Mouse (Mus musculus) intestine, embryonic 14.5 days (tissue): Measurements from ENCODE around the gene Ap1m2. TPM values are rescaled to one million over a fixed set of nuclear protein-coding genes. Genes with fewer than 3 reads are reported as not detected.

Source experiments
- ATAC-seq: fragments of 200-750 bp; cut with Nextera tagmentation; replicated peaks from 2 replicates; pipeline ENCODE4 v1.8.0; 2017; ENCODE audit warnings: low read depth, moderate number of reproducible peaks, moderate TSS enrichment, moderate library complexity; ENCODE audit not compliant: low FRiP score, low TSS enrichment
- DNase-seq: peaks from one replicate; pipeline ENCODE4 v3.0.0-alpha.2; 2018; ENCODE audit warnings: low spot score
- H3K27ac ChIP-seq: fragments of 300-500 bp; sonication (generic); 2 replicates; pipeline ENCODE4 v1.5.1; 2014; ENCODE audit warnings: low read depth, mild to moderate bottlenecking, control low read depth
- H3K27me3 ChIP-seq: fragments of 300-500 bp; sonication (generic); replicated peaks from 2 replicates; pipeline ENCODE4 v1.6.1; 2014; ENCODE audit warnings: low read length, control low read depth; ENCODE audit not compliant: control insufficient read depth, insufficient read depth
- H3K36me3 ChIP-seq: fragments of 300-500 bp; sonication (generic); 2 replicates; pipeline ENCODE4 v1.6.1; 2014; ENCODE audit warnings: low read length, control low read depth; ENCODE audit not compliant: control insufficient read depth, insufficient read depth
- H3K4me1 ChIP-seq: fragments of 300-500 bp; sonication (generic); replicated peaks from 2 replicates; pipeline ENCODE4 v1.6.1; 2014; ENCODE audit warnings: low read length, control low read depth, mixed read lengths; ENCODE audit not compliant: control insufficient read depth, insufficient read depth
- H3K4me2 ChIP-seq: fragments of 300-500 bp; sonication (generic); 2 replicates; pipeline ENCODE4 v1.6.1; 2014; ENCODE audit warnings: low read length
- H3K4me3 ChIP-seq: fragments of 300-500 bp; sonication (generic); 2 replicates; pipeline ENCODE4 v1.5.1; 2014; ENCODE audit warnings: low read depth, low read length, control low read depth, mixed read lengths
- H3K9ac ChIP-seq: fragments of 300-500 bp; sonication (generic); 2 replicates; pipeline ENCODE4 v1.6.1; 2014; ENCODE audit warnings: mild to moderate bottlenecking, low read length
- H3K9me3 ChIP-seq: fragments of 300-500 bp; sonication (generic); 2 replicates; pipeline ENCODE4 v1.6.1; 2016; ENCODE audit warnings: low read length, control low read depth; ENCODE audit not compliant: control insufficient read depth
- WGBS: fragments of 180-500 bp; shearing (Covaris S2); extraction: QIAGEN DNeasy Blood & Tissue Kit; methylation state at CpG from one replicate; pipeline ENCODE4 v1.1.7; 2014; 5-methylcytosine and 5-hydroxymethylcytosine counted together
- polyA plus RNA-seq: library from polyadenylated mRNA; unstranded; fragments of >200 nt; fragmentation: Nextera tagmentation; extraction: Ambion mirVana; gene quantifications from 2 replicates; pipeline ENCODE4 v1.2.1, GENCODE M21; 2014

Gene Ap1m2
- polyA plus RNA-seq, 1 experiment from 2014 or later = 75.8 TPM

GRCm38 (mm10) chr9:21346627-21347365, 34.7 kb upstream of the Ap1m2 start:
- Histone ChIP-seq H3K4me2 (no peak overlapping the region), H3K27ac (no peak overlapping the region), H3K4me1 (no peaks in the 10 kb centered on the region), H3K9ac (no peak overlapping the region), H3K9me3 (no peaks in the 10 kb centered on the region), H3K36me3 (peaks cover 78% of the 10 kb centered on the region), H3K27me3 (no peaks in the 10 kb centered on the region), H3K4me3 (no peak overlapping the region)
- DNase-seq = no peak
- no peak for ATAC-seq
- 71% methylated on average over 16 of the region's 16 CpGs for WGBS

GRCm38 (mm10) chr9:21340411-21340810, 28.3 kb upstream of the Ap1m2 start:
- H3K27me3 ChIP-seq = no peaks in the 10 kb centered on the region
- H3K27ac ChIP-seq = no peak overlapping the region
- no peaks in the 10 kb centered on the region for H3K9me3 ChIP-seq
- H3K4me2 ChIP-seq = no peak overlapping the region
- no peak for ATAC-seq
- H3K4me3 ChIP-seq = no peak overlapping the region
- H3K4me1 ChIP-seq = 0 out of 2 replicates have a peak, but pooled peaks cover 3% of the 10 kb centered on the region
- H3K9ac ChIP-seq = no peak overlapping the region
- H3K36me3 ChIP-seq = peaks cover 46% of the 10 kb centered on the region
- WGBS = 58% methylated on average over 4 of the region's 4 CpGs
- no peak for DNase-seq

- no peaks in the 10 kb centered on the region for H3K27me3 ChIP-seq
- DNase-seq = peak; percentile 77
- H3K4me3 ChIP-seq = peak overlapping the region; percentile 29
- no peaks in the 10 kb centered on the region for H3K9me3 ChIP-seq
- peak; percentile 83 for ATAC-seq
- H3K36me3 ChIP-seq = peaks cover 21% of the 10 kb centered on the region
- H3K27ac ChIP-seq = no peak overlapping the region
- 15% methylated on average over 20 of the region's 20 CpGs for WGBS
- H3K4me2 ChIP-seq = peak overlapping the region; percentile 36
- H3K9ac ChIP-seq = peak overlapping the region; percentile 38
- 0 out of 2 replicates have a peak, but pooled peaks cover 3% of the 10 kb centered on the region for H3K4me1 ChIP-seq
These were observed 25.5 kb upstream of the Ap1m2 start for GRCm38 (mm10) chr9:21337652-21338051.

GRCm38 (mm10) chr9:21336491-21336890, 24.4 kb upstream of the Ap1m2 start:
- no peak for DNase-seq
- ATAC-seq = no peak
- Histone ChIP-seq H3K4me2 (no peak overlapping the region), H3K9ac (no peak overlapping the region), H3K4me1 (0 out of 2 replicates have a peak, but pooled peaks cover 3% of the 10 kb centered on the region), H3K27ac (no peak overlapping the region), H3K9me3 (no peaks in the 10 kb centered on the region), H3K36me3 (peaks cover 9% of the 10 kb centered on the region), H3K4me3 (no peak overlapping the region), H3K27me3 (no peaks in the 10 kb centered on the region)
- WGBS = 90% methylated on average over 8 of the region's 8 CpGs

GRCm38 (mm10) chr9:21335391-21335790, 23.3 kb upstream of the Ap1m2 start:
- ATAC-seq = no peak
- Histone ChIP-seq H3K27ac (no peak overlapping the region), H3K4me2 (no peak overlapping the region), H3K9ac (no peak overlapping the region), H3K27me3 (no peaks in the 10 kb centered on the region), H3K4me1 (0 out of 2 replicates have a peak, but pooled peaks cover 3% of the 10 kb centered on the region), H3K4me3 (no peak overlapping the region), H3K36me3 (peaks cover 3% of the 10 kb centered on the region), H3K9me3 (no peaks in the 10 kb centered on the region)
- DNase-seq = no peak
- 75% methylated on average over 4 of the region's 4 CpGs for WGBS

- Histone ChIP-seq H3K9ac (no peak overlapping the region), H3K9me3 (no peaks in the 10 kb centered on the region), H3K27ac (no peak overlapping the region), H3K4me1 (0 out of 2 replicates have a peak, but pooled peaks cover 3% of the 10 kb centered on the region), H3K4me3 (no peak overlapping the region), H3K36me3 (no peaks in the 10 kb centered on the region), H3K27me3 (no peaks in the 10 kb centered on the region), H3K4me2 (no peak overlapping the region)
- no peak for ATAC-seq
- DNase-seq = no peak
These were observed 22.6 kb upstream of the Ap1m2 start for GRCm38 (mm10) chr9:21334747-21335146.

- no peaks in the 10 kb centered on the region for H3K27me3 ChIP-seq
- H3K9me3 ChIP-seq = no peaks in the 10 kb centered on the region
- WGBS = 82% methylated on average over 1 of the region's 1 CpGs
- DNase-seq (no peak), ATAC-seq (no peak)
- no peak overlapping the region for H3K9ac ChIP-seq
- H3K27ac ChIP-seq = no peak overlapping the region
- no peaks in the 10 kb centered on the region for H3K4me1 ChIP-seq
- H3K4me2 ChIP-seq = no peak overlapping the region
- no peaks in the 10 kb centered on the region for H3K36me3 ChIP-seq
- no peak overlapping the region for H3K4me3 ChIP-seq
These were observed 21.4 kb upstream of the Ap1m2 start for GRCm38 (mm10) chr9:21333523-21333922.

GRCm38 (mm10) chr9:21332161-21333061, 20.3 kb upstream of the Ap1m2 start:
- Histone ChIP-seq H3K36me3 (no peaks in the 10 kb centered on the region), H3K9me3 (no peaks in the 10 kb centered on the region), H3K4me1 (0 out of 2 replicates have a peak, but pooled peaks cover 3% of the 10 kb centered on the region), H3K9ac (no peak overlapping the region), H3K27me3 (no peaks in the 10 kb centered on the region), H3K27ac (no peak overlapping the region), H3K4me2 (no peak overlapping the region), H3K4me3 (no peak overlapping the region)
- ATAC-seq (no peak), DNase-seq (no peak)
- 43% methylated on average over 9 of the region's 9 CpGs for WGBS
